Mouse (Mus musculus) forebrain, embryonic 10.5 days (tissue): ENCODE results near the gene Bid. TPM values are rescaled to one million over a fixed set of nuclear protein-coding genes. Genes with fewer than 3 reads are reported as not detected.

Source experiments
- DNase-seq: peaks from one replicate; pipeline ENCODE4 v3.0.0-alpha.2; 2017; ENCODE audit warnings: low spot score; ENCODE audit errors: extremely low spot score
- H3K27ac ChIP-seq: fragments of 300-500 bp; sonication (generic); 2 replicates; pipeline ENCODE4 v1.5.1; 2016; ENCODE audit warnings: mild to moderate bottlenecking
- H3K27me3 ChIP-seq: fragments of 300-500 bp; sonication (generic); 2 replicates; pipeline ENCODE4 v1.6.1; 2016; ENCODE audit warnings: mild to moderate bottlenecking; ENCODE audit not compliant: poor library complexity, severe bottlenecking
- H3K36me3 ChIP-seq: fragments of 300-500 bp; sonication (generic); replicated peaks from 2 replicates; pipeline ENCODE4 v1.6.1; 2016; ENCODE audit warnings: mild to moderate bottlenecking, moderate library complexity
- H3K4me1 ChIP-seq: fragments of 300-500 bp; sonication (generic); 2 replicates; pipeline ENCODE4 v1.6.1; 2016
- H3K4me3 ChIP-seq: fragments of 300-500 bp; sonication (generic); 2 replicates; pipeline ENCODE4 v1.5.1; 2016; ENCODE audit warnings: mild to moderate bottlenecking, moderate library complexity
- H3K9me3 ChIP-seq: fragments of 300-500 bp; sonication (generic); 2 replicates; pipeline ENCODE4 v1.6.1; 2016; ENCODE audit warnings: mild to moderate bottlenecking, moderate library complexity
- WGBS: fragments of 180-500 bp; shearing (Covaris S2); methylation state at CpG from one replicate; pipeline ENCODE4 v1.1.7; 2016; 5-methylcytosine and 5-hydroxymethylcytosine counted together
- polyA plus RNA-seq: library from polyadenylated mRNA; unstranded; fragments of >200 nt; fragmentation: Nextera tagmentation; extraction: Ambion mirVana; gene quantifications from 2 replicates; pipeline ENCODE4 v1.2.1, GENCODE M21; 2016

Gene Bid
- 17.3 and 19.3 TPM in 2 replicates for polyA plus RNA-seq

GRCm38 (mm10) chr6:120916074-120916971 lies at the start of gene Bid:
Bid (minus strand) TSS chr6:120916853.
- peaks cover 19% of the 10 kb centered on the region for H3K27me3 ChIP-seq
- H3K36me3 ChIP-seq, result no peaks in the 10 kb centered on the region
- no peaks in the 10 kb centered on the region for H3K9me3 ChIP-seq
- H3K4me3 ChIP-seq, result peak within 1 kb of the TSS; percentile 81
- H3K27ac ChIP-seq, result peak within 1 kb of the TSS; percentile 78
- H3K4me1 ChIP-seq, result peaks cover 28% of the 10 kb centered on the region
- DNase-seq, result peak; percentile 86
- 1% methylated on average over 66 of the region's 67 CpGs for WGBS

- Histone ChIP-seq H3K27me3 (no peaks in the 10 kb centered on the region), H3K27ac (no peak overlapping the region)
- DNase-seq, result no peak
Measured at GRCm38 (mm10) chr6:120965814-120966213, 49.2 kb upstream of the Bid start.

GRCm38 (mm10) chr6:120964179-120964578 lies 47.5 kb upstream of the Bid start:
- WGBS, result 95% methylated on average over 3 of the region's 3 CpGs
- no peak for DNase-seq
- Histone ChIP-seq H3K36me3 (peaks cover 12% of the 10 kb centered on the region), H3K9me3 (no peaks in the 10 kb centered on the region), H3K4me1 (peaks cover 3% of the 10 kb centered on the region; the same call in 1 of the 2 replicates), H3K4me3 (no peak overlapping the region), H3K27me3 (no peaks in the 10 kb centered on the region), H3K27ac (no peak overlapping the region)

More at GRCm38 (mm10) chr6:120965814-120966213, 49.2 kb upstream of the Bid start:
- H3K9me3 ChIP-seq, result no peaks in the 10 kb centered on the region
- no peak overlapping the region for H3K4me3 ChIP-seq
- peaks cover 13% of the 10 kb centered on the region for H3K36me3 ChIP-seq
- 69% methylated on average over 13 of the region's 13 CpGs for WGBS
- peaks cover 3% of the 10 kb centered on the region; the same call in 1 of the 2 replicates for H3K4me1 ChIP-seq

GRCm38 (mm10) chr6:120960338-120961030 lies 43.8 kb upstream of the Bid start:
- H3K4me3 ChIP-seq, result no peak overlapping the region
- no peaks in the 10 kb centered on the region for H3K9me3 ChIP-seq
- no peak for DNase-seq
- peaks cover 45% of the 10 kb centered on the region for H3K36me3 ChIP-seq
- no peak overlapping the region for H3K27ac ChIP-seq
- no peaks in the 10 kb centered on the region; the same call in 1 of the 2 replicates for H3K4me1 ChIP-seq
- 91% methylated on average over 9 of the region's 9 CpGs for WGBS
- no peaks in the 10 kb centered on the region for H3K27me3 ChIP-seq

- DNase-seq, result no peak
Measured at GRCm38 (mm10) chr6:120957331-120957730, 40.7 kb upstream of the Bid start.

GRCm38 (mm10) chr6:120956259-120957161 lies 39.9 kb upstream of the Bid start:
- no peak overlapping the region for H3K27ac ChIP-seq
- WGBS, result 94% methylated on average over 11 of the region's 11 CpGs
- no peaks in the 10 kb centered on the region for H3K9me3 ChIP-seq
- no peak overlapping the region for H3K4me3 ChIP-seq
- H3K36me3 ChIP-seq, result peaks cover 58% of the 10 kb centered on the region
- no peak for DNase-seq
- no peaks in the 10 kb centered on the region for H3K27me3 ChIP-seq
- H3K4me1 ChIP-seq, result no peaks in the 10 kb centered on the region

More at GRCm38 (mm10) chr6:120957331-120957730, 40.7 kb upstream of the Bid start:
- Histone ChIP-seq H3K4me3 (no peak overlapping the region), H3K27me3 (no peaks in the 10 kb centered on the region), H3K9me3 (no peaks in the 10 kb centered on the region), H3K27ac (no peak overlapping the region), H3K4me1 (no peaks in the 10 kb centered on the region), H3K36me3 (peaks cover 52% of the 10 kb centered on the region)
- WGBS, result 90% methylated on average over 4 of the region's 4 CpGs

GRCm38 (mm10) chr6:120955215-120955614 lies 38.6 kb upstream of the Bid start:
- Histone ChIP-seq H3K4me1 (no peaks in the 10 kb centered on the region), H3K4me3 (no peak overlapping the region), H3K36me3 (peaks cover 61% of the 10 kb centered on the region), H3K27me3 (no peaks in the 10 kb centered on the region), H3K27ac (no peak overlapping the region), H3K9me3 (no peaks in the 10 kb centered on the region)
- no peak for DNase-seq
- WGBS, result 85% methylated on average over 3 of the region's 3 CpGs

GRCm38 (mm10) chr6:120954241-120954640 lies 37.6 kb upstream of the Bid start:
- Histone ChIP-seq H3K27me3 (no peaks in the 10 kb centered on the region), H3K9me3 (no peaks in the 10 kb centered on the region), H3K4me1 (no peaks in the 10 kb centered on the region), H3K36me3 (peaks cover 64% of the 10 kb centered on the region), H3K4me3 (no peak overlapping the region), H3K27ac (no peak overlapping the region)
- WGBS, result 85% methylated on average over 8 of the region's 8 CpGs
- DNase-seq, result no peak

GRCm38 (mm10) chr6:120952475-120952874 lies 35.8 kb upstream of the Bid start:
- H3K36me3 ChIP-seq, result peaks cover 52% of the 10 kb centered on the region
- no peak overlapping the region for H3K27ac ChIP-seq
- no peak overlapping the region for H3K4me3 ChIP-seq
- H3K9me3 ChIP-seq, result no peaks in the 10 kb centered on the region
- H3K4me1 ChIP-seq, result no peaks in the 10 kb centered on the region
- DNase-seq, result no peak
- 92% methylated on average over 6 of the region's 6 CpGs for WGBS
- H3K27me3 ChIP-seq, result no peaks in the 10 kb centered on the region

- H3K36me3 ChIP-seq, result peaks cover 44% of the 10 kb centered on the region
- no peaks in the 10 kb centered on the region for H3K4me1 ChIP-seq
- no peaks in the 10 kb centered on the region for H3K27me3 ChIP-seq
- H3K27ac ChIP-seq, result no peak overlapping the region
- H3K9me3 ChIP-seq, result no peaks in the 10 kb centered on the region
- no peak overlapping the region for H3K4me3 ChIP-seq
- 95% methylated on average over 6 of the region's 6 CpGs for WGBS
- no peak for DNase-seq
Measured at GRCm38 (mm10) chr6:120951311-120951710, 34.7 kb upstream of the Bid start.

- WGBS, result 95% methylated on average over 9 of the region's 9 CpGs
- no peak for DNase-seq
- no peak overlapping the region for H3K4me3 ChIP-seq
- no peaks in the 10 kb centered on the region for H3K9me3 ChIP-seq
- H3K4me1 ChIP-seq, result no peaks in the 10 kb centered on the region
- H3K27me3 ChIP-seq, result no peaks in the 10 kb centered on the region
- H3K27ac ChIP-seq, result no peak overlapping the region
- H3K36me3 ChIP-seq, result peaks cover 24% of the 10 kb centered on the region; the same call in 1 of the 2 replicates
Measured at GRCm38 (mm10) chr6:120945510-120945909, 28.9 kb upstream of the Bid start.

- no peaks in the 10 kb centered on the region for H3K4me1 ChIP-seq
- WGBS, result 87% methylated on average over 5 of the region's 5 CpGs
- H3K27me3 ChIP-seq, result no peaks in the 10 kb centered on the region
- no peaks in the 10 kb centered on the region for H3K9me3 ChIP-seq
- H3K27ac ChIP-seq, result no peak overlapping the region
- DNase-seq, result no peak
- peaks cover 12% of the 10 kb centered on the region; the same call in 1 of the 2 replicates for H3K36me3 ChIP-seq
- H3K4me3 ChIP-seq, result no peak overlapping the region
Measured at GRCm38 (mm10) chr6:120943964-120944363, 27.3 kb upstream of the Bid start.
